Mouse (Mus musculus) embryonic fibroblast, embryonic 13.5 days (primary cell): ENCODE measurements around the gene Vpreb2.

Source experiments
- CTCF ChIP-seq: IDR thresholded peaks from 2 replicates; pipeline ENCODE4 v1.5.1; 2011; ENCODE audit warnings: mild to moderate bottlenecking, control low read depth, low read length, moderate library complexity, borderline replicate concordance; ENCODE audit not compliant: insufficient read depth
- POLR2A ChIP-seq: IDR thresholded peaks from 2 replicates; pipeline ENCODE4 v1.6.1; 2011; ENCODE audit warnings: low read depth, mild to moderate bottlenecking, control low read depth, low read length, moderate library complexity

GRCm38 (mm10) chr16:17938187-17938586 is 42.0 kb upstream of the Vpreb2 start:
- TF ChIP-seq POLR2A (no peak), CTCF (no peak)
